Mouse (Mus musculus): ENCODE measurements around the gene Ppp1r9a. TPM values are rescaled to one million over a fixed set of nuclear protein-coding genes. Genes with fewer than 3 reads are reported as not detected.

Ppp1r9a gene
- total RNA-seq, 1 experiment from 2014 or later: 61.2 TPM

GRCm38 (mm10) chr6:5109925-5110714 lies 207.4 kb downstream of the Ppp1r9a start:
- DNase-seq: peak; percentile 87

GRCm38 (mm10) chr6:5110715-5111048 lies 208.0 kb downstream of the Ppp1r9a start:
- no peak for DNase-seq

GRCm38 (mm10) chr6:5113103-5113502 lies 210.4 kb downstream of the Ppp1r9a start:
- no peak for DNase-seq

GRCm38 (mm10) chr6:5113734-5114133 lies 211.0 kb downstream of the Ppp1r9a start:
- no peak for DNase-seq

GRCm38 (mm10) chr6:5114857-5115256 lies 212.1 kb downstream of the Ppp1r9a start:
- DNase-seq: no peak

GRCm38 (mm10) chr6:5119181-5119910 lies 216.6 kb downstream of the Ppp1r9a start:
- DNase-seq: no peak

- DNase-seq: no peak
These were observed 217.5 kb downstream of the Ppp1r9a start for GRCm38 (mm10) chr6:5120229-5120628.

GRCm38 (mm10) chr6:5129364-5130093 lies 226.8 kb downstream of the Ppp1r9a start:
- no peak for DNase-seq

- DNase-seq: no peak
These were observed 232.3 kb downstream of the Ppp1r9a start for GRCm38 (mm10) chr6:5134986-5135385.

- no peak for DNase-seq
These were observed 233.3 kb downstream of the Ppp1r9a start for GRCm38 (mm10) chr6:5136046-5136445.

- DNase-seq: no peak
These were observed 236.3 kb downstream of the Ppp1r9a start for GRCm38 (mm10) chr6:5138875-5139631.

GRCm38 (mm10) chr6:5139666-5140065 lies 236.9 kb downstream of the Ppp1r9a start:
- DNase-seq: no peak

- no peak for DNase-seq
These were observed 244.9 kb downstream of the Ppp1r9a start for GRCm38 (mm10) chr6:5147488-5148142.

- no peak for DNase-seq
These were observed 247.2 kb downstream of the Ppp1r9a start for GRCm38 (mm10) chr6:5149941-5150340.

- DNase-seq: peak; percentile 53
These were observed 248.5 kb downstream of the Ppp1r9a start for GRCm38 (mm10) chr6:5151171-5151570.

GRCm38 (mm10) chr6:5152185-5152584 lies 249.5 kb downstream of the Ppp1r9a start:
- no peak for DNase-seq

- DNase-seq: no peak
These were observed 252.1 kb downstream of the Ppp1r9a start for GRCm38 (mm10) chr6:5154786-5155185.

GRCm38 (mm10) chr6:5155313-5155927 lies 252.7 kb downstream of the Ppp1r9a start:
- DNase-seq: no peak

- no peak for DNase-seq
These were observed 254.1 kb downstream of the Ppp1r9a start for GRCm38 (mm10) chr6:5156541-5157425.

- DNase-seq: no peak
These were observed 256.7 kb downstream of the Ppp1r9a start for GRCm38 (mm10) chr6:5159385-5159791.
